Mouse (Mus musculus) midbrain, embryonic 16.5 days (tissue): ENCODE measurements around the gene Mvp. TPM values are rescaled to one million over a fixed set of nuclear protein-coding genes. Genes with fewer than 3 reads are reported as not detected.
A peak's percentile ranks its signal among the peaks of the same experiment; 100 is the strongest.

Experiments
- ATAC-seq: fragments of 200-750 bp; cut with Nextera tagmentation; 2 replicates; pipeline ENCODE4 v1.8.0; 2017; ENCODE audit warnings: moderate TSS enrichment
- H3K27ac ChIP-seq: fragments of 300-500 bp; sonication (generic); 2 replicates; pipeline ENCODE4 v1.5.1; 2014; ENCODE audit warnings: mild to moderate bottlenecking, low read length, mixed read lengths
- H3K27me3 ChIP-seq: fragments of 300-500 bp; sonication (generic); 2 replicates; pipeline ENCODE4 v1.6.1; 2014; ENCODE audit warnings: low read depth, low read length, mixed read lengths; ENCODE audit not compliant: control insufficient read depth, insufficient read depth
- H3K36me3 ChIP-seq: fragments of 300-500 bp; sonication (generic); 2 replicates; pipeline ENCODE4 v1.6.1; 2014; ENCODE audit warnings: mild to moderate bottlenecking, low read length, moderate library complexity, mixed read lengths; ENCODE audit not compliant: control insufficient read depth, insufficient read depth
- H3K4me1 ChIP-seq: fragments of 300-500 bp; sonication (generic); 2 replicates; pipeline ENCODE4 v1.6.1; 2014; ENCODE audit warnings: mild to moderate bottlenecking, low read length, mixed read lengths; ENCODE audit not compliant: control insufficient read depth, insufficient read depth
- H3K4me2 ChIP-seq: fragments of 300-500 bp; sonication (generic); 2 replicates; pipeline ENCODE4 v1.6.1; 2014; ENCODE audit warnings: mild to moderate bottlenecking, low read length, mixed read lengths
- H3K4me3 ChIP-seq: fragments of 300-500 bp; sonication (generic); 2 replicates; pipeline ENCODE4 v1.5.1; 2014; ENCODE audit warnings: low read depth, mild to moderate bottlenecking, low read length, moderate library complexity, mixed read lengths
- H3K9ac ChIP-seq: fragments of 300-500 bp; sonication (generic); 2 replicates; pipeline ENCODE4 v1.6.1; 2014; ENCODE audit warnings: low read depth, low read length, mixed read lengths
- H3K9me3 ChIP-seq: fragments of 300-500 bp; sonication (generic); replicated peaks from 2 replicates; pipeline ENCODE4 v1.6.1; 2014; ENCODE audit warnings: mild to moderate bottlenecking, low read length, mixed read lengths; ENCODE audit not compliant: control insufficient read depth, poor library complexity, severe bottlenecking
- WGBS: fragments of 180-500 bp; shearing (Covaris S2); extraction: QIAGEN DNeasy Blood & Tissue Kit; methylation state at CpG from one replicate; pipeline ENCODE4 v1.1.7; 2014; 5-methylcytosine and 5-hydroxymethylcytosine counted together
- polyA plus RNA-seq: library from polyadenylated mRNA; unstranded; fragments of >200 nt; fragmentation: Nextera tagmentation; extraction: Ambion mirVana; gene quantifications from 2 replicates; pipeline ENCODE4 v1.2.1, GENCODE M21; 2015

Mvp gene
- polyA plus RNA-seq, 1 experiment from 2014 or later, result 3.2 TPM

GRCm38 (mm10) chr7:127026161-127026600 lies 11.8 kb upstream of the Mvp start:
- H3K4me1 ChIP-seq, result peaks cover 44% of the 10 kb centered on the region
- H3K27me3 ChIP-seq, result no peaks in the 10 kb centered on the region
- no peaks in the 10 kb centered on the region for H3K9me3 ChIP-seq
- H3K27ac ChIP-seq, result peak overlapping the region; percentile 100
- peaks cover 10% of the 10 kb centered on the region for H3K36me3 ChIP-seq
- peak overlapping the region; percentile 100 for H3K9ac ChIP-seq
- ATAC-seq, result 0 out of 2 replicates have a peak, but pooled peaks have one; percentile 4
- H3K4me3 ChIP-seq, result peak overlapping the region; percentile 91
- peak overlapping the region; percentile 97 for H3K4me2 ChIP-seq
- WGBS, result under 1% methylated on average over 28 of the region's 48 CpGs

GRCm38 (mm10) chr7:127025556-127026160 lies 11.2 kb upstream of the Mvp start:
- peak overlapping the region; percentile 91 for H3K4me3 ChIP-seq
- H3K27ac ChIP-seq, result peak overlapping the region; percentile 100
- H3K4me2 ChIP-seq, result peak overlapping the region; percentile 97
- peak overlapping the region; percentile 100 for H3K9ac ChIP-seq
- peaks cover 45% of the 10 kb centered on the region for H3K4me1 ChIP-seq
- H3K36me3 ChIP-seq, result peaks cover 10% of the 10 kb centered on the region
- H3K27me3 ChIP-seq, result no peaks in the 10 kb centered on the region
- H3K9me3 ChIP-seq, result no peaks in the 10 kb centered on the region
- no peak for ATAC-seq
- WGBS, result 0% methylated on average over 52 of the region's 65 CpGs

GRCm38 (mm10) chr7:127024755-127025555 lies 10.5 kb upstream of the Mvp start:
- Histone ChIP-seq H3K9ac (peak overlapping the region; percentile 100), H3K4me2 (peak overlapping the region; percentile 97), H3K27me3 (no peaks in the 10 kb centered on the region), H3K9me3 (no peaks in the 10 kb centered on the region), H3K36me3 (peaks cover 10% of the 10 kb centered on the region), H3K4me3 (peak overlapping the region; percentile 91), H3K27ac (peak overlapping the region; percentile 100), H3K4me1 (peaks cover 51% of the 10 kb centered on the region)
- WGBS, result under 1% methylated on average over 30 of the region's 30 CpGs
- ATAC-seq, result peak; percentile 34; the same call in 1 of the 2 replicates

GRCm38 (mm10) chr7:127023896-127024690 lies 9.7 kb upstream of the Mvp start:
- H3K4me3 ChIP-seq, result peak overlapping the region; percentile 91
- 13% methylated on average over 19 of the region's 19 CpGs for WGBS
- ATAC-seq, result no peak
- H3K4me2 ChIP-seq, result peak overlapping the region; percentile 97
- H3K36me3 ChIP-seq, result peaks cover 10% of the 10 kb centered on the region
- H3K27ac ChIP-seq, result peak overlapping the region; percentile 100
- H3K9me3 ChIP-seq, result no peaks in the 10 kb centered on the region
- peak overlapping the region; percentile 100 for H3K9ac ChIP-seq
- H3K27me3 ChIP-seq, result no peaks in the 10 kb centered on the region
- peaks cover 60% of the 10 kb centered on the region for H3K4me1 ChIP-seq

GRCm38 (mm10) chr7:127023272-127023691 lies 8.9 kb upstream of the Mvp start:
- Histone ChIP-seq H3K4me2 (peak overlapping the region; percentile 97), H3K9me3 (no peaks in the 10 kb centered on the region), H3K4me3 (peak overlapping the region; percentile 91; the same call in 1 of the 2 replicates), H3K9ac (peak overlapping the region; percentile 44), H3K36me3 (peaks cover 10% of the 10 kb centered on the region), H3K27ac (no peak overlapping the region; the same call in 1 of the 2 replicates), H3K4me1 (peaks cover 66% of the 10 kb centered on the region), H3K27me3 (no peaks in the 10 kb centered on the region)
- ATAC-seq, result no peak
- whole genome bisulfite sequencing, result 66% methylated on average over 11 of the region's 13 CpGs

- whole genome bisulfite sequencing, result 92% methylated on average over 6 of the region's 7 CpGs
- H3K27me3 ChIP-seq, result no peaks in the 10 kb centered on the region
- no peak for ATAC-seq
- peaks cover 65% of the 10 kb centered on the region for H3K4me1 ChIP-seq
- no peaks in the 10 kb centered on the region for H3K9me3 ChIP-seq
- no peak overlapping the region for H3K4me3 ChIP-seq
- H3K36me3 ChIP-seq, result peaks cover 10% of the 10 kb centered on the region
- no peak overlapping the region; the same call in 1 of the 2 replicates for H3K27ac ChIP-seq
- peak overlapping the region; percentile 97 for H3K4me2 ChIP-seq
- no peak overlapping the region; the same call in 1 of the 2 replicates for H3K9ac ChIP-seq
Observed at GRCm38 (mm10) chr7:127022528-127023271, 8.3 kb upstream of the Mvp start.

GRCm38 (mm10) chr7:127021563-127022527 lies 7.4 kb upstream of the Mvp start:
- H3K4me1 ChIP-seq, result peaks cover 69% of the 10 kb centered on the region
- peak overlapping the region; percentile 84 for H3K9ac ChIP-seq
- H3K27ac ChIP-seq, result peak overlapping the region; percentile 89
- peaks cover 10% of the 10 kb centered on the region for H3K36me3 ChIP-seq
- no peak for ATAC-seq
- no peaks in the 10 kb centered on the region for H3K27me3 ChIP-seq
- peak overlapping the region; percentile 87 for H3K4me2 ChIP-seq
- WGBS, result 44% methylated on average over 5 of the region's 5 CpGs
- H3K4me3 ChIP-seq, result peak overlapping the region; percentile 53
- H3K9me3 ChIP-seq, result no peaks in the 10 kb centered on the region
